Mouse (Mus musculus): ENCODE results near the gene Tubb3. TPM values are rescaled to one million over a fixed set of nuclear protein-coding genes. Genes with fewer than 3 reads are reported as not detected.
"Not testable (repeated sequence)": the region's sequence is repeated elsewhere in the genome, so short reads cannot be mapped to it uniquely, and the experiment has no call there.

Tubb3 gene
- total RNA-seq, 2 experiments from 2014 or later, result not detected

- no peak for DNase-seq
Measured at GRCm38 (mm10) chr8:123431616-123432365, 20.6 kb downstream of the Tubb3 start.

DNA sequence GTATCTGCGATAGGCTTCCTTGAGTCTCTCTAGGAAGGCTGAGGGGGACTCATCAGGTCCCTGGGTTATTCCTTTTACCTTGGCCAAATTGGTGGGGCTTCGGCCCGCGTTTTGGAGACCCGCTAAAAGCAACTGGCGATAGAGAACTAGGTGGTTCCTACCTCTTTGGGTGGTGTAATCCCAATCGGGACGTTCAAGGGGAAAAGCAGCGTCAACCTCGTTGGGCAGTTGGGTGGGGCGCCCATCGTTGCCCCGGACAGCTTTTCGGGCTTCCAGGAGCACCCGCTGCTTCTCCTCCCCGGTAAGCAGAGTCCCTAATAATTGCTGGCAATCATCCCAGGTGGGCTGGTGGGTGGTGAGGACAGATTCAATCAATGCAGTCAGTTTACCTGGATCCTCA is 21.2 kb downstream of the Tubb3 start:
- no peak for DNase-seq

DNA sequence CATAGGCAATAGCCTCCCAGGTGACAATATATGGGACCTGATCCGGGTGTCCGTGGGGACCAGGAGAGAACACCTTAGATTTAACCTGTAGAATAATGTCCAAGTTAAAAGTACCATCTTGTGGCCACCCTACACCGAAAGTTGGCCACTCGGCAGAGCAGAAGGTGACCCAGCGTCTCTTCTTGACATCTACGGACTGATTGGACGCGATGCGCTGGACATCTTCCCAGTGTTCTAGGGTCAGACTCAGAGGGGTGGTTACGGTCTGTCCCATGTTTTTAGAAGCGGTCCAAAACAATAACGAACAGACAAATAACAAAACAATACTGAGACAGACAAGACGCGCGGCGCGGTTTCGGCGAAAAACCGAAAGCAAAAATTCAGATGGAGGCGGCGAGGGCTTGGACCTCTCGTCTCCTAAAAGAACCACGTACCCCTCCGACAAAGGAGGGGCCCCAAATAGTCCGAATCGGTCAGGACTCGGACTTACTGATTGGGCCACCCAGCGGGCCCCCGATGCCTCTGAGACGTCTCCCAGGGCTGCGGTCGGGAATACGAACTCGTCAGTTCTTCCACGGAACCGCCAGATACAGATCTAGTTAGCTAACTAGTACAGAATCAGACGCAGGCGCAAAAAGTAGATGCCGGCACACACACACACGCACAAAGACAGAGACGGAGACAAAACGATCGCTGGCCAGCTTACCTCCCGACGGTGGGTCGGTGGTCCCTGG is 22.2 kb downstream of the Tubb3 start:
- not testable (repeated sequence) for DNase-seq

GRCm38 (mm10) chr8:123441788-123442187 is 30.6 kb downstream of the Tubb3 start:
- DNase-seq, result no peak

- DNase-seq, result no peak
Measured at GRCm38 (mm10) chr8:123442351-123442750, 31.1 kb downstream of the Tubb3 start.

DNA sequence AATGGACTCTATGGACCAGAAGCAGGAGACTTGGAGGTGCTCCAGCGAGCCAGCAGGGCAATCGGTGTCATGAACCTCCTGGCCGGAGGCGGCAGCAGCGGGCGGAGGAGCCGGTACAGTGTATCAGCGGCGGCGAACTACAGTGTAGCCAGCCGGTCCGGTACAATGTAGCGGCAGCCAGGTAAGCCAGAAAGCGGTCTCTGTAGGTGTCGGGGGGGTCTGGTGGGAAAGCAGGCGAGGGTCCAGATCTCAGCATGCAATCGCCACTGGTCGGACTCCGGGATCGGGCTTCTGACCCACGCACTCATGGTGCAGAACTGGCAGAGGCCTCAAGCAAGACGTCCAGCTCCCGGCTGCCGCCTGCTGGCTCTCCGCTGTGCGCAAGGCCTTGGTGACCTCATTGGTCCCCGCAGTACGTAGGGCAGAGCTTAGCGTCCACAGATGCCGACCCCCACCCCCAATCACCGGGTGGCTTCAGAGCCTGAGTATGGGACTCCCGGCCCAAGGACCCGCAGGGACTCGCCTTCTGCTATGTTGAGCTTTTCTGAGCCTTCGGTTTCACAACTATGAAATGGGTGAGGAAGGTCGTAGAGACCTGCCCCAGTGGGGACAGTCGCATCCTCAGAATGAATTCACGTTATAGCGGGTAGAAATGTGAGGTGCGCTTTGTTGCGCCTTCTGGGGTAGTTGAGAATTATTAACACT is 31.8 kb downstream of the Tubb3 start:
- peak; percentile 88 for DNase-seq

GRCm38 (mm10) chr8:123443576-123443921 is 32.3 kb downstream of the Tubb3 start:
- DNase-seq, result no peak

DNA sequence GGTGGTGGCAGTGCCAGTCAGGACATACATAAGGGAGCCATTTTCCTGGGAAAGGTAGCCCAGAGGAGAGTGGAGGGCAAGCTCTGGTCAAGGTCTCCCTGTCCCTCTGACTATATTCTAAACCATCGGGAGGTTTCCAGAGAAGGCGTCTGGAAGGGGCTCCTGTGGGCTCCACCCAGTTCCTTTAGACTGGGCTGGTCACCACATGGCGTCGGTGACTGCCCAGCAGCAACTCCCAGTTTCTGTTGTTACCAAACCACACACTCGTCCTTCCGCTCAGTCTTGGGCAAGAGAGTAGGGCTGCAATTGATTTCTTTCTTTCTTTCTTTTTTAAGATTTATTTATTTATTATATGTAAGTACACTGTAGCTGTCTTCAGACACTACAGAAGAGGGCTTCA is 32.9 kb downstream of the Tubb3 start:
- DNase-seq, result no peak

DNA sequence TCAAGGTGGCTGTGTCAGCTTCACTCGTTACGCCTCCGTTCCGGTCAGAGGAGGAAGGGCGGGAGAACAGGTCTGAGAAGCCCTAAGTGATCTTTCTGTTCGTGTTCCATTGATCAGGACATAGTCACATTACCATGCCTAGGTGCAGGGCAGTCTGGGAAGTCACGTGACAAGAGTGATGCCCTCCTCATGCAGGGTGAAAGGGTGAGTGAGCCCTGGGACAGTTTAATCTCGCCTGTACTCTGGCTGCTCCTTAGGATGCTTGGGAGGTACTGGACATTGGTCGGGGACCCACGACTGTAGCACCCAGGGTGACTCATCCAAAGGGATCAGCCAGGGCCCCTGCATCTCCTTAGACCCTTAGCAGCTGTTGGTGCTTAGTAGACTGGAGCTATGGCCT is 34.8 kb downstream of the Tubb3 start:
- DNase-seq, result no peak

DNA sequence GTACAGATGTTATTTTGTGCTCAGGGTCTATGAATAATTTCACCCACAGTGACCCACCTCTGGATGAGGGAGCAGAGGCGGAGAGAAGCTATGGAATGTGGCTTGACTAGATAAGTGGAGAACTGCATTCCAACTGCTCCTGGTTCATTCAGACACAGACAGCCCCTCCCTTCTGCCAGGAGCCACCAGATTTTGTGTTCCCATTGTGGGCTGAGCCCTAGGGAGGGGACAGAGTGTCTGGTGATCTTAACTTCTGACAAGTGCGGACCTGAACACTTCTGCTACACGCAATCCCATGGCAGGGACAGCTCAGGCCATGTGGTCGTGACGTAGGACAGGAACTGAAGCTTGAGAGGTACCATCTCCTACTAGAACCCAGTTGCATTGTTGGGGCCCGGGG is 35.6 kb downstream of the Tubb3 start:
- DNase-seq, result no peak

- no peak for DNase-seq
Measured at GRCm38 (mm10) chr8:123450783-123451182, 39.6 kb downstream of the Tubb3 start.

- not testable (repeated sequence) for DNase-seq
Measured at GRCm38 (mm10) chr8:123451747-123452146, 40.5 kb downstream of the Tubb3 start.

- no peak for DNase-seq
Measured at GRCm38 (mm10) chr8:123452149-123452548, 40.9 kb downstream of the Tubb3 start.

DNA sequence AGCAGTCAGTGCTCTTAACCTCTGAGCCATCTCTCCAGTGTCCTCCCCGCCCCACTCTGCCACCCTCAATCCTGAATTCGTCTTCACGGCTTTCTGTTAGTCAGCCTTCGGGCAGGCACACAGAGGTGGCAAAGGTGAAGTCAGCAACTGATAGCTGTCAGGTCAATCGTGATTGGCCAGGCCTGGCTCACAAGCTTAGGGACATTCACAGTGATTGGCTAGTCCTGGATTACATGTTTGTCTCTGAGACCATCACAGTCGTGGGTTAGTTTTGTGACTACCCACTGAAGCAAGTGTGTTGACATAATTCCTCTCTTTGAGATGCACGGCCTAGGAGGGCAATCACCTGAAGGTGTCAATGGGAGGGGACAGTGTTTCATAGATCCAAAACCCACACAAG is 42.1 kb downstream of the Tubb3 start:
- DNase-seq, result no peak

GRCm38 (mm10) chr8:123453951-123454350 is 42.7 kb downstream of the Tubb3 start:
- no peak for DNase-seq

DNA sequence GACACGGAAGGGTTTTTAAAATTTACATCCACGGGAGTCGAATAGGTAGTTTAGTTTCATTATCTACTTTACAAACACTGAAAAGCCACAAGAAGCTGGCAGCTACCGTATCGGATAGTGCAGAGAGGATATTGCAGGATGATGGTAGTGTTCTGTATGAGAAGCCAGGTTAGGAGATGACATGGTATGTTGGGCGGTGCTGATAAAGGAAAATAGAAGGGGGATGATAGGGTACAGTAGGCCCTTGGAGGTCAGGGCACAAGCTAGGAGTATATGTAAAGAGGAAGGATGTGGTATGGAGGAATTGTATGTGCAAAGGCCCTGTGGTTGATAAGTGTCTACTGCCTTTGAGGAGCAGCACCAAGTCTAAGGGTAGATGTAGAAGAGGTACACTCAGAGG is 43.3 kb downstream of the Tubb3 start:
- DNase-seq, result no peak

- no peak for DNase-seq
Measured at GRCm38 (mm10) chr8:123463651-123464050, 52.4 kb downstream of the Tubb3 start.

DNA sequence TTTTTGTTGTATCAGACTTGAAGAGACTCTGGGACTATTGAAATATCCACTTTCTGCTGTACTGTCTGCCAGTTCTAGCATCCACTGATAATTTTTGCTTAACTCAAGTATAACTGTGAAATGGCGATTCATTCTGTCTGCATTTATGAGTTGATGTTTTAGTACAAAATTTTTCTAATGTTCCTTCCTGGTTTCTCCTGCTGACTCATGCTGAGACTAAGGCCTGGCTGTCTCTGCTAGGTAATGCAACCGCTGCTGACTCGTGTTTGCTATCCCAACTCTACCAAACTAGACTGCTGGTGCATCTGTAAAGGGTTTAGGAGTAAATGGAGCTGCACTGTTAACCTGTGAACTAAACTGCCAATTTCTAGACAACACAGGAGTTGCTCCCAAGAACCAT is 56.3 kb downstream of the Tubb3 start:
- no peak for DNase-seq

Other genes with a start within 250 kb of the Tubb3 start
- gene Dpep1, start 225.2 kb upstream of the Tubb3 start, total RNA-seq (2021), result 10 to 100 TPM; 11.0 to 16.1 TPM
- 10 to 100 TPM; 36.7 to 52.8 TPM for gene Chmp1a, start 198.7 kb upstream of the Tubb3 start, total RNA-seq (2021)
- gene Spata33, start 198.6 kb upstream of the Tubb3 start, total RNA-seq (2021), result 1 to 10 TPM in 1 of 2 experiments, under 1 TPM in 1; 0.91 to 1.2 TPM
- 10 to 100 TPM; 10.1 to 12.0 TPM for gene Cdk10, start 186.6 kb upstream of the Tubb3 start, total RNA-seq (2021)
- 1 to 10 TPM; 1.4 to 1.5 TPM for gene Spata2l, start 175.2 kb upstream of the Tubb3 start, total RNA-seq (2021)
- gene Zfp276, start 157.2 kb upstream of the Tubb3 start, total RNA-seq (2021), result 1 to 10 TPM; 5.2 to 6.5 TPM
- 10 to 100 TPM; 12.2 to 13.7 TPM for gene Vps9d1, start 157.1 kb upstream of the Tubb3 start, total RNA-seq (2021)
- gene Fanca, start 92.8 kb upstream of the Tubb3 start, total RNA-seq (2021), result 1 to 10 TPM in 1 of 2 experiments, under 1 TPM in 1; 0.51 to 1.3 TPM
- under 1 TPM; 0.19 to 0.49 TPM for gene Spire2, start 78.7 kb upstream of the Tubb3 start, total RNA-seq (2021)
- gene Tcf25, start 37.7 kb upstream of the Tubb3 start, total RNA-seq (2021), result 100 to 1,000 TPM; 112 to 128 TPM
- not detected for gene Mc1r, start 4.3 kb upstream of the Tubb3 start, total RNA-seq (2021)
- gene Def8, start 12.1 kb downstream of the Tubb3 start, total RNA-seq (2021), result 10 to 100 TPM; 37.8 to 38.2 TPM
- gene Afg3l1, start 66.5 kb downstream of the Tubb3 start, total RNA-seq (2021), result 10 to 100 TPM; 37.9 to 39.8 TPM
- gene Dbndd1, start 104.0 kb downstream of the Tubb3 start, total RNA-seq (2021), result not detected
- gene Gas8, start 107.4 kb downstream of the Tubb3 start, total RNA-seq (2021), result 1 to 10 TPM; 3.5 to 4.0 TPM
- 10 to 100 TPM in 1 of 2 experiments, 1 to 10 TPM in 1; 8.5 to 14.6 TPM for gene Rhou, start 242.5 kb downstream of the Tubb3 start, total RNA-seq (2021)

All from gastrocnemius, postnatal 25 days (tissue).